Mouse (Mus musculus) heart, adult 2 months (tissue): ENCODE measurements around the gene Fgfr2.

ENCODE experiments used
- CTCF ChIP-seq: fragments of 200-600 bp; IDR thresholded peaks from 2 replicates; pipeline ENCODE4 v1.8.1; 2022; ENCODE audit warnings: antibody characterized with exemption, mild to moderate bottlenecking, moderate library complexity
- POLR2A ChIP-seq: fragments of 200-500 bp; IDR thresholded peaks from 2 replicates; pipeline ENCODE4 v1.6.1; 2011; ENCODE audit warnings: mild to moderate bottlenecking, low read depth, low read length, control low read depth; ENCODE audit not compliant: insufficient read depth

DNA sequence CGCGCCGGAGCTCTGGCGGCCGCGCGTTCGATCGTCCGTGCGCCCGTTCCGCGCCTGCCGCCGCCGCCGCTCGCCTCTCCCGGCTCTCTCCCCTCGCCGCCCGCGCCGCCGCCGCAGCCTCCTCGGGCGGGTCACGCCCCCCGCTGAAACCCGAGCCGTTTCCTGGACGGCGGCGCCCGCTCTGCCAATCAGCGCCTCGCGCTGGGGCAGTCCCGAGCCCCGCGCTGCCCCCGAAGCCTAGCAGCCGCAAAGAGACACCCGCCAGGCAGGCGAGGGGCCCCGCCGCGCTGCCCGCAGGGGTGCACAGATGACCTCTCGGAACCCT lies 2857.0 kb downstream of the Fgfr2 start:
- TF ChIP-seq POLR2A (no peak), CTCF (no peak)
